Mouse (Mus musculus): ENCODE data around the gene Gamt.

The Gamt gene

GRCm38 (mm10) chr10:80285222-80286070 is 24.6 kb upstream of the Gamt start:
- DNase-seq (ENCODE audit: low read depth, low spot score): no peak

- DNase-seq (ENCODE audit: low read depth, low spot score): no peak
Observed at GRCm38 (mm10) chr10:80282481-80283441, 21.9 kb upstream of the Gamt start.

GRCm38 (mm10) chr10:80281921-80282371 is 21.1 kb upstream of the Gamt start:
- no peak for DNase-seq (ENCODE audit: low read depth, low spot score)

GRCm38 (mm10) chr10:80281304-80281703 is 20.5 kb upstream of the Gamt start:
- no peak for DNase-seq (ENCODE audit: low read depth, low spot score)

- DNase-seq (ENCODE audit: low read depth, low spot score): no peak
Observed at GRCm38 (mm10) chr10:80279273-80279672, 18.5 kb upstream of the Gamt start.

- no peak for DNase-seq (ENCODE audit: low read depth, low spot score)
Observed at GRCm38 (mm10) chr10:80278390-80278789, 17.6 kb upstream of the Gamt start.

GRCm38 (mm10) chr10:80276238-80276637 is 15.4 kb upstream of the Gamt start:
- no peak for DNase-seq (ENCODE audit: low read depth, low spot score)

GRCm38 (mm10) chr10:80273847-80274246 is 13.0 kb upstream of the Gamt start:
- no peak for DNase-seq (ENCODE audit: low read depth, low spot score)

- no peak for DNase-seq (ENCODE audit: low read depth, low spot score)
Observed at GRCm38 (mm10) chr10:80271870-80272585, 11.2 kb upstream of the Gamt start.

GRCm38 (mm10) chr10:80271186-80271843 is 10.5 kb upstream of the Gamt start:
- peak; percentile 36 for DNase-seq (ENCODE audit: low read depth, low spot score)

GRCm38 (mm10) chr10:80270734-80271181 is 9.9 kb upstream of the Gamt start:
- no peak for DNase-seq (ENCODE audit: low read depth, low spot score)

- no peak for DNase-seq (ENCODE audit: low read depth, low spot score)
Observed at GRCm38 (mm10) chr10:80270099-80270498, 9.3 kb upstream of the Gamt start.

- no peak for DNase-seq (ENCODE audit: low read depth, low spot score)
Observed at GRCm38 (mm10) chr10:80265149-80265486, 4.3 kb upstream of the Gamt start.

GRCm38 (mm10) chr10:80264341-80265148 is 3.7 kb upstream of the Gamt start:
- peak; percentile 100 for DNase-seq (ENCODE audit: low read depth, low spot score)

GRCm38 (mm10) chr10:80262776-80263365 is 2.1 kb upstream of the Gamt start:
- DNase-seq (ENCODE audit: low read depth, low spot score): no peak

GRCm38 (mm10) chr10:80262169-80262568 is 1.4 kb upstream of the Gamt start:
- DNase-seq (ENCODE audit: low read depth, low spot score): no peak

- DNase-seq (ENCODE audit: low read depth, low spot score): peak; percentile 79
Observed at GRCm38 (mm10) chr10:80261585-80261968, 765 bp upstream of the Gamt start.

- DNase-seq (ENCODE audit: low read depth, low spot score): no peak
Observed at GRCm38 (mm10) chr10:80259861-80260641, 761 bp downstream of the Gamt start.

GRCm38 (mm10) chr10:80259463-80259805 is 1.4 kb downstream of the Gamt start:
- DNase-seq (ENCODE audit: low read depth, low spot score): no peak
